Mouse (Mus musculus) ZHBTc4 (cell line): ENCODE results near the gene Bbc3.
"Not testable (repeated sequence)": the region's sequence is repeated elsewhere in the genome, so short reads cannot be mapped to it uniquely, and the experiment has no call there.

ENCODE experiments used
- DNase-seq: peaks from one replicate; pipeline ENCODE4 v3.0.0-alpha.2; 2011; ENCODE audit warnings: low read depth, low spot score

Bbc3 gene

GRCm38 (mm10) chr7:16294346-16294745, 13.8 kb upstream of the Bbc3 start:
- no peak for DNase-seq

- peak; percentile 94 for DNase-seq
Observed at GRCm38 (mm10) chr7:16294837-16295236, 13.4 kb upstream of the Bbc3 start.

GRCm38 (mm10) chr7:16295321-16295900, 12.8 kb upstream of the Bbc3 start:
- peak; percentile 86 for DNase-seq

GRCm38 (mm10) chr7:16296146-16296545, 12.0 kb upstream of the Bbc3 start:
- no peak for DNase-seq

GRCm38 (mm10) chr7:16296766-16297390, 11.3 kb upstream of the Bbc3 start:
- peak; percentile 95 for DNase-seq

- DNase-seq: no peak
Observed at GRCm38 (mm10) chr7:16297616-16298015, 10.6 kb upstream of the Bbc3 start.

GRCm38 (mm10) chr7:16298927-16299326, 9.3 kb upstream of the Bbc3 start:
- no peak for DNase-seq

GRCm38 (mm10) chr7:16299419-16300035, 8.7 kb upstream of the Bbc3 start:
- peak; percentile 64 for DNase-seq

- DNase-seq: not testable (repeated sequence)
Observed at GRCm38 (mm10) chr7:16307141-16307540, 1.1 kb upstream of the Bbc3 start.

- peak; percentile 71 for DNase-seq
Observed at GRCm38 (mm10) chr7:16308555-16309317, 543 bp downstream of the Bbc3 start.

- DNase-seq: peak; percentile 94
Observed at GRCm38 (mm10) chr7:16309318-16310019, 1.3 kb downstream of the Bbc3 start.

- peak; percentile 92 for DNase-seq
Observed at GRCm38 (mm10) chr7:16310020-16310520, 1.9 kb downstream of the Bbc3 start.

GRCm38 (mm10) chr7:16310521-16311452, 2.6 kb downstream of the Bbc3 start:
- peak; percentile 46 for DNase-seq

GRCm38 (mm10) chr7:16311453-16312004, 3.3 kb downstream of the Bbc3 start:
- DNase-seq: no peak

- DNase-seq: peak; percentile 35
Observed at GRCm38 (mm10) chr7:16312011-16312671, 3.9 kb downstream of the Bbc3 start.

- peak; percentile 56 for DNase-seq
Observed at GRCm38 (mm10) chr7:16312672-16313311, 4.6 kb downstream of the Bbc3 start.

- DNase-seq: peak; percentile 88
Observed at GRCm38 (mm10) chr7:16313481-16314220, 5.5 kb downstream of the Bbc3 start.

- no peak for DNase-seq
Observed at GRCm38 (mm10) chr7:16314221-16314775, 6.1 kb downstream of the Bbc3 start.
